ENCODE assay signal across 8 mouse cellular contexts in the genomic region with DNA sequence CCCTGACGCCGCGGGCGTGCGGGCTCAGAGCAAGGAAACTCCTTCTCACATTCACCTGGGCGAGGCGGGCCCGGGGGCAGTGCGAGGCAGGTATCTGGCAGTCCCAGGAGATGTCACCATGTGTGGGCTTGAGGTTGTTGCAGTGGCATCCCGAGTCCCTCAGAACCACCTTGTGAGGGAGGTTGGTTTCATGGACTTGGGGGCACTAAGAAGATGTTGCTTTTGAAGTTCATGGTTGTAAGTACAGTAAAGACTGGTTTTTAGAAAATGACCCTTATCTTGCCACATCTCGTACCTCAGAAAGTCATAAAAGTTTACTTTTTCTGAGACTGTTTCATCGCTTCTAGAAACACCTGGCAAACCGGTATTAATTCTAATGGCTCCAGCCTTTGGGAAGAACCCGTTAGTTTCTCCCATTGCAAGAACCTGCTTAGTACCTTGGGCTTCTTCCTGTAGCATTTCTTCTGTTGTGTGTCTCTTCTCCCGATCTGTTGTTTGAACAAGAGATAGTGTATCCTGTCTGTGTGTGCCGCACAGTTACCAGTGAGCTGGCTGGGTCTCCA. TPM values are rescaled to one million over a fixed set of nuclear protein-coding genes. Genes with fewer than 3 reads are reported as not detected.
DNase-seq lines count a peak whose midpoint lies in the region; ATAC-seq and TF ChIP-seq lines count a peak whose summit lies in the region.

No protein-coding gene starts in this region.

- peak overlapping the region; percentile 95 for H3K4me2 ChIP-seq in kidney, embryonic 15.5 days
- peak overlapping the region; percentile 92 for H3K4me2 ChIP-seq in hindbrain, embryonic 14.5 days (replicated peaks)
- H3K4me2 ChIP-seq in midbrain, postnatal 0 days (ENCODE audit: low read depth, low read length, poor library complexity, severe bottlenecking): peak overlapping the region; percentile 93

- TF ChIP-seq POLR2A in bone marrow macrophage, adult 2 months (IDR thresholded peaks at IDR 0.05; ENCODE audit: borderline replicate concordance, low read depth, low read length): no peak

- no peak for DNase-seq in kidney, postnatal 4 days
- DNase-seq in hindbrain, embryonic 14.5 days (ENCODE audit: low spot score): no peak
- DNase-seq in midbrain, postnatal 0 days (ENCODE audit: low spot score): no peak
- no peak for DNase-seq in layer of hippocampus, postnatal 14 days (ENCODE audit: low spot score in 2 of 2)
- no peak for DNase-seq in cerebellum, postnatal 25 days

- no peak for ATAC-seq in kidney, embryonic 15.5 days (replicated peaks; ENCODE audit: low FRiP score)
- ATAC-seq in hindbrain, embryonic 14.5 days (ENCODE audit: low FRiP score): no peak
- no peak for ATAC-seq in midbrain, postnatal 0 days (ENCODE audit: low FRiP score)
- ATAC-seq in granulocyte monocyte progenitor cell, adult 5-6 weeks (replicated peaks; ENCODE audit: poor library complexity, severe bottlenecking): no peak

- no peaks in the 10 kb centered on the region for H3K36me3 ChIP-seq in kidney, embryonic 15.5 days
- H3K36me3 ChIP-seq in hindbrain, embryonic 14.5 days (replicated peaks; ENCODE audit: control insufficient read depth, insufficient read depth): no peaks in the 10 kb centered on the region
- no peaks in the 10 kb centered on the region for H3K36me3 ChIP-seq in midbrain, postnatal 0 days (ENCODE audit: insufficient read depth, low read length)

- H3K4me3 ChIP-seq in kidney, embryonic 15.5 days (replicated peaks): peak overlapping the region; percentile 90
- H3K4me3 ChIP-seq in bone marrow macrophage, adult 2 months (ENCODE audit: insufficient read depth, low read length): peak overlapping the region; percentile 76
- H3K4me3 ChIP-seq in hindbrain, embryonic 14.5 days (replicated peaks; ENCODE audit: low read length): peak overlapping the region; percentile 91
- peak overlapping the region; percentile 96 for H3K4me3 ChIP-seq in midbrain, postnatal 0 days (ENCODE audit: low read depth, low read length)

- no peaks in the 10 kb centered on the region for H3K27me3 ChIP-seq in kidney, embryonic 15.5 days
- no peaks in the 10 kb centered on the region; the same call in 1 of the 2 replicates for H3K27me3 ChIP-seq in hindbrain, embryonic 14.5 days (ENCODE audit: control insufficient read depth, insufficient read depth, low read length)
- no peaks in the 10 kb centered on the region for H3K27me3 ChIP-seq in midbrain, postnatal 0 days (ENCODE audit: insufficient read depth, low read length)

- peak overlapping the region; percentile 87 for H3K9ac ChIP-seq in kidney, embryonic 15.5 days
- H3K9ac ChIP-seq in hindbrain, embryonic 14.5 days: peak overlapping the region; percentile 91
- peak overlapping the region; percentile 98 for H3K9ac ChIP-seq in midbrain, postnatal 0 days (replicated peaks; ENCODE audit: low read length, poor library complexity, severe bottlenecking)

- peaks cover 11% of the 10 kb centered on the region for H3K4me1 ChIP-seq in kidney, embryonic 15.5 days
- H3K4me1 ChIP-seq in bone marrow macrophage, adult 2 months (ENCODE audit: control insufficient read depth, insufficient read depth, low read length): peaks cover 15% of the 10 kb centered on the region
- peaks cover 8% of the 10 kb centered on the region for H3K4me1 ChIP-seq in hindbrain, embryonic 14.5 days (replicated peaks; ENCODE audit: control insufficient read depth, insufficient read depth, low read length)
- no peaks in the 10 kb centered on the region for H3K4me1 ChIP-seq in midbrain, postnatal 0 days (ENCODE audit: insufficient read depth, low read length)

- TF ChIP-seq CTCF in bone marrow macrophage, adult 2 months (IDR thresholded peaks at IDR 0.05; ENCODE audit: low read depth, low read length): no peak
- TF ChIP-seq CTCF in midbrain, postnatal 0 days (IDR thresholded peaks at IDR 0.05): no peak

- WGBS in kidney, embryonic 15.5 days: 20% methylated on average over 16 of the region's 16 CpGs
- 22% methylated on average over 16 of the region's 16 CpGs for WGBS in hindbrain, embryonic 14.5 days
- WGBS in midbrain, postnatal 0 days: 21% methylated on average over 16 of the region's 16 CpGs

- peak overlapping the region; percentile 98 for H3K27ac ChIP-seq in kidney, embryonic 15.5 days
- H3K27ac ChIP-seq in bone marrow macrophage, adult 2 months (ENCODE audit: insufficient read depth, low read depth, low read length): no peak overlapping the region
- H3K27ac ChIP-seq in hindbrain, embryonic 14.5 days: peak overlapping the region; percentile 99
- peak overlapping the region; percentile 98 for H3K27ac ChIP-seq in midbrain, postnatal 0 days (ENCODE audit: low read depth, low read length)

- no peaks in the 10 kb centered on the region for H3K9me3 ChIP-seq in kidney, embryonic 15.5 days (replicated peaks)
- H3K9me3 ChIP-seq in hindbrain, embryonic 14.5 days (ENCODE audit: control insufficient read depth, low read length): no peaks in the 10 kb centered on the region
- H3K9me3 ChIP-seq in midbrain, postnatal 0 days (ENCODE audit: low read length): no peaks in the 10 kb centered on the region

RNA-seq across cellular contexts. Expression of gene Akt3, which starts 1.1 kb away (rescaled TPM):
- 4.6 and 4.9 TPM in 2 replicates for polyA plus RNA-seq in kidney, embryonic 15.5 days (2015; fragmentation: Nextera tagmentation; extraction: Ambion mirVana)
- 29.7 and 32.6 TPM in 2 replicates for polyA plus RNA-seq in bone marrow macrophage, adult 2 months (2012; ENCODE audit: insufficient read depth, insufficient read length, missing spikeins)
- 26.2 and 28.6 TPM in 2 replicates for polyA plus RNA-seq in hindbrain, embryonic 14.5 days (2014; fragmentation: Nextera tagmentation; extraction: Ambion mirVana)
- total RNA-seq in midbrain, postnatal 0 days (2014; rRNA removed): 92.6 and 94.8 TPM in 2 replicates
- polyA plus RNA-seq in midbrain, postnatal 0 days (2015; fragmentation: Nextera tagmentation; extraction: Ambion mirVana): 12.7 and 14.5 TPM in 2 replicates
- total RNA-seq in layer of hippocampus, postnatal 14 days (2021): 100 to 1,000 TPM; 287 to 289 TPM
- total RNA-seq in granulocyte monocyte progenitor cell, adult 5-6 weeks (2014; fragmentation: Nextera tagmentation): 28.1 and 36.3 TPM in 2 replicates
- 36.7 and 47.1 TPM in 2 replicates for total RNA-seq in granulocyte monocyte progenitor cell, adult 5-6 weeks (2017)
